In the genomic region with DNA sequence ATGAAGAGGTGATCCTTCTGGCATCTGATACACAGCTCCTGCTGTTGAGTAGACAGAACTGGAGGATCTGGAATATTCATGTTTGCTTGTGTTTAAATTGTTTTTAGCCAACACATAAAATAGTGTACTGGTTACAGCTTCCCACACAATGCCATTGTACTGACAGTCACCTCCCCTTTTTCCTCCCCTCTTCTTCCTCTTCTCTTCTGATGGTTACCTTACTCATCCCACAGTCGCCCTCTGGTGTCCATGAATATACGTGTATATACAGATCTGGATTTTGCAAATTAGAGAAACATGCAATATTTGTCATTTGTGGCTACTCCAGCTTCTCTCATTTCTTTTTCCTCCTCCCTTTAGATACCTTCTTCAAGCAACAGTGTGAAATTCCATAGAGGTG, we compare ENCODE assay signal across 9 mouse cellular contexts. TPM values are rescaled to one million over a fixed set of nuclear protein-coding genes. Genes with fewer than 3 reads are reported as not detected.
DNase-seq lines count a peak whose midpoint lies in the region; ATAC-seq and TF ChIP-seq lines count a peak whose summit lies in the region.
"Had no signal": no experiment of that assay in that cellular context is flagged by ENCODE, and none has a peak within 500 bp of the region (broad histone marks: within the 10 kb centered on the region; RNA-seq: fewer than 3 reads in every experiment).

No protein-coding gene starts in this region.

- no peak overlapping the region for H3K9ac ChIP-seq in intestine, postnatal 0 days (ENCODE audit: low read depth, low read length)
- H3K9ac ChIP-seq in intestine, embryonic 16.5 days (ENCODE audit: low read depth, low read length), result no peak overlapping the region

- no peaks in the 10 kb centered on the region for H3K9me3 ChIP-seq in intestine, postnatal 0 days (ENCODE audit: control insufficient read depth)
- no peaks in the 10 kb centered on the region for H3K9me3 ChIP-seq in intestine, embryonic 16.5 days (ENCODE audit: control insufficient read depth, low read length)
- no peaks in the 10 kb centered on the region for H3K9me3 ChIP-seq in midbrain, embryonic 10.5 days (replicated peaks)

- H3K27me3 ChIP-seq in intestine, postnatal 0 days (replicated peaks; ENCODE audit: control insufficient read depth, insufficient read depth, low read length), result no peaks in the 10 kb centered on the region
- no peaks in the 10 kb centered on the region for H3K27me3 ChIP-seq in intestine, embryonic 16.5 days (replicated peaks; ENCODE audit: control insufficient read depth, insufficient read depth, low read length)
- H3K27me3 ChIP-seq in midbrain, embryonic 10.5 days (ENCODE audit: low read depth, poor library complexity, severe bottlenecking), result no peaks in the 10 kb centered on the region

- H3K36me3 ChIP-seq in intestine, postnatal 0 days (ENCODE audit: control insufficient read depth, insufficient read depth), result no peaks in the 10 kb centered on the region
- H3K36me3 ChIP-seq in intestine, embryonic 16.5 days (ENCODE audit: control insufficient read depth, insufficient read depth, low read length), result no peaks in the 10 kb centered on the region
- H3K36me3 ChIP-seq in midbrain, embryonic 10.5 days, result no peaks in the 10 kb centered on the region

- peak; percentile 80 for DNase-seq in CD4-positive helper T cell, adult 2 months (ENCODE audit: low read depth, low spot score)
- peak; percentile 37 for DNase-seq in brain, adult 2 months (ENCODE audit: low read depth, low spot score)
- peak; percentile 45 for DNase-seq in lung, postnatal 10 days
- peak; percentile 52 to 58 for DNase-seq in thymus, postnatal 36 days
- no peak for DNase-seq in adrenal gland, postnatal 25 days
- no peak for DNase-seq in midbrain, embryonic 10.5 days (ENCODE audit: low spot score)

- no peaks in the 10 kb centered on the region for H3K4me1 ChIP-seq in intestine, postnatal 0 days (replicated peaks; ENCODE audit: control insufficient read depth, insufficient read depth, low read length)
- H3K4me1 ChIP-seq in intestine, embryonic 16.5 days (ENCODE audit: control insufficient read depth, insufficient read depth, low read length), result no peaks in the 10 kb centered on the region
- H3K4me1 ChIP-seq in midbrain, embryonic 10.5 days, result no peaks in the 10 kb centered on the region

- peak; percentile 71 for TF ChIP-seq CTCF in intestine, postnatal 0 days (IDR thresholded peaks at IDR 0.05; ENCODE audit: low read depth)

- ATAC-seq in intestine, postnatal 0 days, result no peak
- no peak for ATAC-seq in intestine, embryonic 16.5 days

- no peak overlapping the region for H3K4me3 ChIP-seq in intestine, postnatal 0 days (ENCODE audit: low read depth, low read length)
- H3K4me3 ChIP-seq in intestine, embryonic 16.5 days (ENCODE audit: low read length), result no peak overlapping the region
- no peak overlapping the region for H3K4me3 ChIP-seq in midbrain, embryonic 10.5 days
- H3K4me3 ChIP-seq: myocyte had no signal

- H3K27ac ChIP-seq in intestine, postnatal 0 days (ENCODE audit: low read depth, low read length), result no peak overlapping the region
- no peak overlapping the region for H3K27ac ChIP-seq in intestine, embryonic 16.5 days (ENCODE audit: low read length)
- no peak overlapping the region for H3K27ac ChIP-seq in midbrain, embryonic 10.5 days (replicated peaks)

- 23% methylated on average over 2 of the region's 2 CpGs for WGBS in intestine, postnatal 0 days
- 23% methylated on average over 2 of the region's 2 CpGs for WGBS in intestine, embryonic 16.5 days
- 41% methylated on average over 2 of the region's 2 CpGs for WGBS in midbrain, embryonic 10.5 days

- no peak overlapping the region for H3K4me2 ChIP-seq in intestine, postnatal 0 days (replicated peaks; ENCODE audit: low read depth)
- no peak overlapping the region for H3K4me2 ChIP-seq in intestine, embryonic 16.5 days (ENCODE audit: low read depth, low read length)

RNA-seq across cellular contexts. Expression of gene Slfn1, which starts 1.5 kb away (rescaled TPM):
- polyA plus RNA-seq in intestine, postnatal 0 days (2015; fragmentation: Nextera tagmentation; extraction: Ambion mirVana), result 0.51 and 0.53 TPM in 2 replicates
- 0.58 and 0.70 TPM in 2 replicates for polyA plus RNA-seq in intestine, embryonic 16.5 days (2015; fragmentation: Nextera tagmentation; extraction: Ambion mirVana)
- not detected in 2 replicates for total RNA-seq in adrenal gland, postnatal 25 days (2021)
- polyA plus RNA-seq in midbrain, embryonic 10.5 days (2016; fragmentation: Nextera tagmentation; extraction: Ambion mirVana), result not detected in 2 replicates
- polyA plus RNA-seq: myocyte had no signal

RNA-seq across cellular contexts. Expression of gene Slfn2, which starts 50.2 kb away (rescaled TPM):
- polyA plus RNA-seq in intestine, postnatal 0 days (2015; fragmentation: Nextera tagmentation; extraction: Ambion mirVana), result 21.0 and 21.5 TPM in 2 replicates
- 6.1 and 6.9 TPM in 2 replicates for polyA plus RNA-seq in intestine, embryonic 16.5 days (2015; fragmentation: Nextera tagmentation; extraction: Ambion mirVana)
- total RNA-seq in adrenal gland, postnatal 25 days (2021), result 2.4 and 4.6 TPM in 2 replicates
- 0.85 and 1.6 TPM in 2 replicates for polyA plus RNA-seq in midbrain, embryonic 10.5 days (2016; fragmentation: Nextera tagmentation; extraction: Ambion mirVana)

RNA-seq across cellular contexts. Expression of gene Slfn4, which starts 59.8 kb away (rescaled TPM):
- 1.3 and 1.9 TPM in 2 replicates for polyA plus RNA-seq in intestine, postnatal 0 days (2015; fragmentation: Nextera tagmentation; extraction: Ambion mirVana)
- polyA plus RNA-seq in intestine, embryonic 16.5 days (2015; fragmentation: Nextera tagmentation; extraction: Ambion mirVana), result 0.16 and 0.17 TPM in 2 replicates
- total RNA-seq in adrenal gland, postnatal 25 days (2021), result 0.24 TPM in 1 of 2 replicates, not detected in the other
- not detected in 2 replicates for polyA plus RNA-seq in midbrain, embryonic 10.5 days (2016; fragmentation: Nextera tagmentation; extraction: Ambion mirVana)

Comparison
In these comparisons a context has a peak if more than half of its experiments do, and no peak if none do; other contexts are left out.
1. DNase-seq: peak in CD4-positive helper T cell, adult 2 months (single experiment), brain, adult 2 months (single experiment), lung, postnatal 10 days (single experiment) and thymus, postnatal 36 days (2 of 2); none in adrenal gland, postnatal 25 days (single experiment) and midbrain, embryonic 10.5 days (single experiment).